Mouse (Mus musculus) left cerebral cortex, postnatal 10 days (tissue): Measurements from ENCODE around the gene Cap1. TPM values are rescaled to one million over a fixed set of nuclear protein-coding genes. Genes with fewer than 3 reads are reported as not detected.

Experiments
- DNase-seq, 2 experiments: peaks; one replicate each; pipeline ENCODE4 v3.0.0; 2021 to 2022; ENCODE audit warnings: low spot score in 2 of 2, mixed read lengths in 1 of 2; ENCODE audit errors: extremely low spot score in 1 of 2
- intact Hi-C: fragments of 180-260 bp; cut with DNase I; formaldehyde crosslinking; loops from one replicate; pipeline ENCODE4 v1.15.1; 2025
- total RNA-seq, 2 experiments: library from RNA; stranded (reverse); gene quantifications; 2 replicates each; pipeline ENCODE4 v1.2.3; 2021

Cap1 gene
- total RNA-seq, 2 experiments from 2014 or later: 203 to 204 TPM

- peak in 1 of 2 experiments; percentile 10 for DNase-seq
- intact Hi-C loops: no loop called here
These were observed 5.7 kb upstream of the Cap1 start for GRCm38 (mm10) chr4:122891597-122891996.

DNA sequence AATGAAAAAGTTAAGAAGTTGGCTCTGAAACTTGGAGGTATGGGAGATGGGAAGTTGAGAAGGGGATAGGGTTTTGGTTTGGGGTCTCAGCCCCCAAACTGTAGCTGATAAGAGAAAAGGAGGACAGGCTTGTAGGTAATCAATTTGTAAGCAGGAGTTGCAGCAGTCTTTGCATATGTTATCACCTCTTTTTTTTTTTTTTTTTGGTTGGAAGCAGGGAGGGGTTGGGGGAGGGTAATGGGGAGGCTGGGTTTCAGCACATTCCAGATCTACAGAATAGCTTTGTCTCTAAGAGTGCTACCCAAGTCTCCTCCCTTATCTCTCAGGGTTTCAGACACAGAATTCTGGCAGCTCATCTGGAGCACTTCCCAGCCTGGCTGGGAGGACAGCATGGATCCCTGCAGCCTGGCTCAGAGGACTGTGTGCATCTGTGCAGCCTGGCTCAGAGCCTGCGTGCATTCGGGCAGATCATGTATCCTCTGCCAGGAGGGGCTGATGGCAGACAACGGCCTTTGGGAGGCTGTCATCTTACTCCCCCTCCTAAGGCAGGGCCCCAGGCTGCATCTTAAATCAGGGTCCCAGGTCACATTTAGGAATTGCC, 5.1 kb upstream of the Cap1 start:
- peak; percentile 84 to 88 for DNase-seq
- intact Hi-C loops: no loop called here

DNA sequence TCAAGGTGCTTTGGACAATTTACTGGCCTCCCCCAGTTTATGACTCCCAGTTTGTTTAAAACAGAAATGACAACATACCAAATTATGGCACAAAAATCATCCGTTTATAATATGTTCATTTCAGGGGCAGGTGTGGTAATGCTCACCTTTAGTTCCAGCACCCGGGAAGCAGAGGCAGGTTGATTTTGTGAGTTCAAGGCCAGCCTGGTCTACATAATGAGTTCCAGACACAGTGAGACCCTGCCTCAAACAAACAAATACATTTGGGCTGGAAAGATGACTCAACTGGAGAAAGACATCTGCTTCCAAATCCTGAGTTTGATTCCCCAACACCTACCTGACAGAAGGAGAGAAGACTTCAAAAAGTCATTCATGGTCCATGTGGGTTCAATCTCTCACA, 1.5 kb upstream of the Cap1 start:
- DNase-seq: no peak
- intact Hi-C loops: no loop called here

- DNase-seq: no peak
- intact Hi-C loops: no loop called here
These were observed 861 bp upstream of the Cap1 start for GRCm38 (mm10) chr4:122886579-122887254.

- DNase-seq: no peak
- intact Hi-C loops: no loop called here
These were observed 1.1 kb downstream of the Cap1 start for GRCm38 (mm10) chr4:122884481-122885340.

- intact Hi-C loops: no loop called here
- no peak for DNase-seq
These were observed 1.8 kb downstream of the Cap1 start for GRCm38 (mm10) chr4:122884051-122884450.

DNA sequence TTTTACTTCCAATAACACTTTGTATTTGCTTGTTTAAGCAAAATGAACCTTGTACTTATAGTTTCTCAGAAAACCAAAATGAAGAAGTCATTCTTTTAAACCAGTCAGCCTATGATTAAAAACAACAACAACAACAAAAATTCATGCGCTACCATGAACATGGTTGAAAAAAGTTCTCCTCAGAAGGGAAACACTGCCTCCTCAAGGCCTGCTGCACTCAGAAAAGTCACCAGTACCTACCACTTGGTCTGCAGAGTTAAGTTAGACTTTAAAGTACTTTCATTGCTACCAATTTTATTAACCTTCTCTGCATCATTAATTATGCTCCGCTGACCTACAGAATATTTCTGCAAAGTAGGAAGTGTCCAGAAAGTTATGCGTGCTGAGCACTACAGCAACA, 2.6 kb downstream of the Cap1 start:
- intact Hi-C loops: no loop called here
- no peak for DNase-seq

GRCm38 (mm10) chr4:122882544-122882943, 3.3 kb downstream of the Cap1 start:
- no peak for DNase-seq
- intact Hi-C loops: no loop called here

DNA sequence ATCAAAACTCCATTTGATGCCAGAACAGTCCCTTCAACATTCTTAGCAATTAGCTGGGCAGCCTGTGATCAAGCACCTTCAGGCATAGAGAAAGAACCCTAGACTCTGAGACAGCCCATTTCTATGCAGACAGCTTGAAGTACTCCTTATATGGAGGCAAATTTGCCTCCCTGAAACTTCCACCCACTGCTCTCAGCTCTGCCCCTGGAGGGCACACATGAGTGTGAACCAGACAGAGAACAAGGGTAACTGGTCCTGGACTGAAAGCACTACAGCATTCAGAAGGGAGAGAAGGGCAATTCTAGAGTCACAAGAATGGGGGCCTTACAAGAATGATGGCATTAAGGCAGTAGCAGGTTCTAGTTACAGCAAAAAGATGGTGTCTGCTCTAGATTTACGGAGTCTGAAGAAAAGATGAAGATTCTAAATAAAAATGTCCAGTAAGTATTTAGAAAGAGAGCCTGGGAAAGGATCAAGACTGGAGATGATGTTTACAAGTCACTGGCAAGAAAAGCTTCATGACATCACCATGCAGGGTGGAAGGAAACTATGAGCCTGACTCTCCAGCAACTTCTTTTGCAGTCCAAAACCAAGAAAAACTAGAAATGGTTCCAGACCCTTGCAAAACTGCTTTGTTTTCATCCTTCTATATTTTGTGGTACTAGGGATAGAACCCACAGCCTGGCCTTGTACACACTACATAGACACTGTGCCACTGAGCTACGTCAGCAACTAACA, 7.4 kb downstream of the Cap1 start:
- intact Hi-C loops: no loop called here
- no peak for DNase-seq

- DNase-seq: no peak
- intact Hi-C loops: no loop called here
These were observed 12.3 kb downstream of the Cap1 start for GRCm38 (mm10) chr4:122873512-122873911.

DNA sequence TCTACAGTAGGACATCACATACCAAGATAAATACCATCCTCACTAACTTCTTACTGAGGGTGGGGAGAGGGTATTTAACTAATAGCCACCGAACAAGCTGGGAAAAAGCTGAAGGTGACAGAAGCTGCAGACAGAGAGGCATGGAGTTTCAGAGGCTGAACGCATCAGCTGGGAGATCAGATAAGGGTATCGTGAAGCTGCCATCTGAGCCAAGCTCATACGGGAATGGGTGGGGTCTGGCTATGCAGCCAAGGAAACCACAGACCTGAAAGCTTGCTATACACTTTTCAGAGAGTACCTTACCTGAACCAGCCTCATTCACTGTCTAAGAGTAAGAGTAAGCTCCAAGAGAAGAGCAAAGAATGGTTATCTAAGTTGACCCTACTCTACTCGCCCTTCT, 12.9 kb downstream of the Cap1 start:
- intact Hi-C loops: no loop called here
- no peak for DNase-seq

GRCm38 (mm10) chr4:122871989-122872388, 13.9 kb downstream of the Cap1 start:
- intact Hi-C loops: no loop called here

DNA sequence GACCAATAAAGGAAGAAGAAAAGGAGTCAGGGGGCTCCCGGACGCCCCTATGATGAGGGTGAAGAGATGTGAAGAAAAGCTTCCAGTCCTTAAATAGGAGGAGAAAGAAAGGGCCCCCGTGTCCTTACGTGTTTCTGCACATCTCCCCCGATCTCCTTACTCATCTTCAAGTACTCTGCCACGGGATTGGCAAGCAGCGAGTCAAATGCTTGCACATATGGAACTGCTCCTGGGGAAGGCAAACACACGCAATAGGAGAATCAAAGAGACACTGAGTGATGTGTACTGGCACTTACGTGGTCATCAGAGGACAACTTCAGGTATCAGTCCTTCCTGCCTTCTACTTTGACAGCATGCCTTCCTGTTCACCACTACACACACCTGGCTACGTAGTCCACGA, 14.6 kb downstream of the Cap1 start:
- intact Hi-C loops: no loop called here
- DNase-seq: no peak

More at GRCm38 (mm10) chr4:122871989-122872388, 13.9 kb downstream of the Cap1 start:
- no peak for DNase-seq

GRCm38 (mm10) chr4:122870741-122871140, 15.1 kb downstream of the Cap1 start:
- DNase-seq: no peak
- intact Hi-C loops: no loop called here

- intact Hi-C loops: no loop called here
- DNase-seq: no peak
These were observed 15.8 kb downstream of the Cap1 start for GRCm38 (mm10) chr4:122870027-122870426.

DNA sequence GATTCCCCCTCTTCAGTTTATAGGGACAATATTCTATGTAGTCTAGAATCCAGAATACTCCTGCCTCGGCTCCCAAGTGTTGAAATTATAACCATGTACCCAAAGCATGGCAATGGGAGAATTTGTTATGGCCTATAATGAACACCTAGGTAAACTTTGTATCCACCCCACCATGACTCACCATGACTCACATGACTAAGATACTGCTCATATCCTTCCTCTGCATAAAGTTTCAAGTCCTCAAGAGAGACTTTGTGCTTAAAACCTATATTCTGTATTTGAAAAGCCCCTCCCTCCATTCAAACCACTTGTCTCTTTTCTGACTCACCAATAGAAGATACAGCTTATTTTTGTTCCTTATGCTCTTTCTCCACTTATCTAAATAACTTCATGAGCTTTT, 17.8 kb downstream of the Cap1 start:
- intact Hi-C loops: no loop called here
- no peak for DNase-seq

DNA sequence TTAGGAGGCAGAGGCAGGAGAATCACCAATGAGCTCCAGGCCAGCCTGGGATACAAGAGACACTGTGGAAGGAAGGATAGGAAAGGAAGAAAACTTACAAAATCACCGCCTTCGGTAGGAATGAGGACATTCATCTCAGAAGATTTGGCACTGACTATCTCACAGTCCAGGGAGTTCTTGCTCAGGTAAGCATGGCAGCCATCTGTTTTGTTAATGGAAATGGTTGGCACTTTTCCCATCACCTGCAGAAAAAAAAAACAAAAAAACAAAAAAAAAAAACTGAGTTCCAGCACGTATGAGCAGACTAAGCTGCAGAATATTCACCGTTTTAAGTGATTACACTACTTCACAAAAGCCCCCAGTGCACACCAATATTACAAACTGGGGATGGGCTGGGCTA, 24.0 kb downstream of the Cap1 start:
- intact Hi-C loops: no loop called here
- no peak for DNase-seq

DNA sequence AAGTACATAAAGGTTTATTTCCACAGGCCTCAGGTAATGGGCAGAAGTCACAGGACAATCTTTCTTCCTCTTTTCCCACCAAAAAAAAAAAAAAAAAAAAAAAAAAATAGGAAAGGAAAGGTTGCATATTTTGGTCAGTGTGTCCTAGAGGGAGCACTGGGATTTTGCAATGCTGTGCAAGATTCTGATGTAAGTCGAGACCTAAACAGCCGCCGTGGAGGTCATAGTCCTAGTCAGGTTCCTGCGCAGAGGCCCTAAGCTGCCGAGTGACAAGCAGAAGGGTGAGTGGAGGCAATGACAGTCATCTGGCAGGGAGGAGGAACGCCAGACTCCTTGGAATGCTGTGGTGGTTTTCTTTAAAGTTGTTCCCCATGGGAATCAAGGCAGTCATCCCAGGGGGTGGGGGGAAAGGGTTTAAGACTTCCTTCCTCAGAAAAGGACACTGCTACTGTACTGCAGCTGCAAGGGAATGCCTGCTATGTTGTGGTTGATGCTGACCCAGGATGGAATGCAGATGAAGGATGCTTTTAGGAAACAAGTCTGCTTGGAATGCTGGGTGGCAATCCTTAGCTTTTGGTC, 26.7 kb downstream of the Cap1 start:
- intact Hi-C loops: no loop called here
- peak in 1 of 2 experiments; percentile 31 for DNase-seq

DNA sequence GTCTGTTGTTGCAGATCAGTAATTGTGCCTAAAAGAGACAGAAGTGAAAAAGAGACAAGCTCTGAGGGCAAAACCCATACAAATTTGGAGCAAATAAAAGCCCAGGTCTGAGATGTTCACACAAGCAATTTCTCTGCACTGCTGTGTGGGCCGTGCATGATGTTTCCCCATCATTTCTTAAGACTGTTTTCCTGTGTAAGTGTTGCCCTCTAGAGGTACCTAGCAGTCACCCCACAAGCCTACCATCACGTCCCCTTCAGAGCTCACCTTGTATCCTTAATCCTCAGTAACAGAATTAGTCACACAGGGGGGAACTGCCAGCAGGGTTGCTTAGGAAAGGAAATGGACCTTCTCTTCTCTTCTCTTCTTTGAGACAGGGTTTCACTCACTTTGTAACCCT, 27.9 kb downstream of the Cap1 start:
- no peak for DNase-seq
- intact Hi-C loops: no loop called here
